Mouse (Mus musculus) kidney, postnatal 10 days (tissue): ENCODE measurements around the gene Sdccag8.

Source experiments
- DNase-seq: peaks from one replicate; pipeline ENCODE4 v3.0.0; 2021; ENCODE audit warnings: mixed read lengths

Sdccag8 gene

DNA sequence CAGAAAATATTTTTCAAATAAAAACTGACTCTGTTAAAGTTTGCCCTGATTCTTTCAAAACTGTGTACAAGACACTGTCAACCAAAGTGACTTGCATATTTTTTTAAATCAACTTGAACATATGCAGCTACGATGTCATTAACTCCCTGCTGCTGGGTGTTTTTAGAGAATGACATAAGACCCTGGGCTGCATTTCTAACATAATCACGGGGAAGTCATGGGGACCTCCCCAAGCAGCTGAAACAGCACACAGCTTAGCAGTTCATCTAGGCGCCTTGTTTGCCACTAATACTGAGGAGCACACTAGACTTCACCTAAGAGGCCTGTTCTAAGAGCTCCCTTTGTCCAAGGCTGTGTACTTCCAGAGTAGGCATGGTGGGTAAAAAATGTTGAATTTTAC lies 201.5 kb downstream of the Sdccag8 start:
- DNase-seq = no peak

DNA sequence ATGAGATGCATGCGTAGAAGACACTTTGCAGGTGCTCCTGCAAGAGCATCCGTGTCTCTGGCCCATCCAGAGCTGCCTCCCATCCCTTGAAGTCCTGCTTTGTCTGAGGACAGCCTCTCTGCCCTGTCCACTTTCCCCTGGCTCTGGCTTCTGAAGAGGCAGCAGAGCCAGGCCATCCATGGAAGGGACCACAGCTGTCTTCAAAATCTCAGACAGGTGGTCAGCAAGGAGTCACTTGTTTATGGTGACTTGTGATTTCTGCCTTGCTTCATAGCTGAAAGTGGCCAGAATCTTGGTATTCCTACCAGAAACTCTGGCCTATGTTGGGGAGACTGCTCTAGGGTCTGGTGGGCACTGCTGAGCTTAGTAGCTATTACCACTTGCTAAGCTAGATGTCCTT lies 202.3 kb downstream of the Sdccag8 start:
- DNase-seq = no peak

DNA sequence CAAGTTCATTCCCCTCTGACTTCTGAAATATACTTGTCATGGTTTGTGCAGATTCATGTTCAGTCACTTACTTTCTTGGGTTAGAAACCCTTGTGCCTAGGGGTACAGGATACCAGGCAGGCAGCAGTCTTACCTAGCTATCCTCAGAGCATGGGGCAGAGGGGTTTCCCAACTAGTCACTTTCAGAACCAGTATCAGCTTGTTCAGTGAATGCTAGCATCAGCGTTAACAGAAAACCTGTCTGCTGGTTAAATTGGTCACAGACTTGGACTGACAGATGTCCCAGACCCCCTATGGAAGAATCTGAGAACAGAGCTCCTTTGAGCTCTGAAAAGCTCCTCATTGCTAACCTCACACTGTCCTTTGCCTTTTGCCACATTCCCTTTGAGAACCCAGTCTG lies 204.3 kb downstream of the Sdccag8 start:
- DNase-seq = no peak

DNA sequence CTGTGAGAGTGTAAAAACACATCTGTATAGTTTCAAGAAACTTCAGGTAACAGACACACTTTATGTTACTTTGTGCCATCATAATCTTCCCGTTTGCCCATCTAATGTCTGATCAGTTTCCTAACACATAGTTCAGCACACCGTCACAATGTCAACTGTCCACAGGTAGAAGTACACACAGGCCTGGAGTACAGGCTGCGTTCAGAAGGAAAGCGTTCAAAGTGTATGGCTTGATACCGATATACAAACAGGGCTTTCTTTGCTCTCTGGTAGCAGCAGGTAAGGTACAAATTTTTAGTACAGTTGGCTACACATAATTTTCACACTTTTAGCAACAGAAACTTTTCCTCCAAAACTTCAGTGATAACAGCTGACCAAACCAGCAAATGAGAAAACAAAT lies 205.2 kb downstream of the Sdccag8 start:
- no peak for DNase-seq

DNA sequence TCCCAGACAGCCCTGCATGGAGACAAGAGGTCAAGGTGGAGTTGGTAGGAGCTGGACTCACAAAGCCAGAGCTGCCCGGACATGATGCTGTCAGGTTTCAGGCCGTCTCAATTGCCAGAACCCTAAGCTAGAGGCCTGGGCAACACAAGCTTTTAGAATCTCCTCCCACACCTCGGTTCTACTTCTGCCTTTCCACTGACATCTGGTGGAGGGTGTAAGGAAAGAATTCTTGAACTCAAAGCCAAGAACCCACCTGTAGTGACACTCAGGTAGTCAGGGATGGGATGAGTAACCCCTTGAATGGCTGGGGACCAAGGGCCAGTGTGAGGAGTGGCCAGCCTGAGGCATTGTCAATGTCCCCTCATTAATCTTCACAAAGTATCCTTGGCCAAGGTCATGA lies 208.3 kb downstream of the Sdccag8 start:
- no peak for DNase-seq

DNA sequence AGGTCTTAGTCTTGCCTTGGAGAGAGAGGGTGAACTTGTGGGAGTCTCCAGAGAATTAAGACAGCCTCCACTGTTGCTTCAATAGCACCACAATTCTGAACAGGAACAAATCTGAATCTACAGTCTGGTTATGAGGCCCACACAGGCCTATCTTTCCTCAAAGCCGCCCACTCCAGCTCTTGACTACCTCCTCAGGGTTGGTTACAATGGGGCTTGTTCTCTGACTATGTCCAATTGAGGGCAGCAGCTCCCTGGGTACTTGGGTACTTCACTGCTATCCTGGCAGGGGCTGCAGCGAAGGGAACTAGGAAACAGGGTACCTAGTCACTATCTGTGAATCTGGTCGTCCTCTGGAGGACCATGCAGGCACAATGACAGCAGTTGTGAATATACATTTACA lies 213.2 kb downstream of the Sdccag8 start:
- DNase-seq = no peak

DNA sequence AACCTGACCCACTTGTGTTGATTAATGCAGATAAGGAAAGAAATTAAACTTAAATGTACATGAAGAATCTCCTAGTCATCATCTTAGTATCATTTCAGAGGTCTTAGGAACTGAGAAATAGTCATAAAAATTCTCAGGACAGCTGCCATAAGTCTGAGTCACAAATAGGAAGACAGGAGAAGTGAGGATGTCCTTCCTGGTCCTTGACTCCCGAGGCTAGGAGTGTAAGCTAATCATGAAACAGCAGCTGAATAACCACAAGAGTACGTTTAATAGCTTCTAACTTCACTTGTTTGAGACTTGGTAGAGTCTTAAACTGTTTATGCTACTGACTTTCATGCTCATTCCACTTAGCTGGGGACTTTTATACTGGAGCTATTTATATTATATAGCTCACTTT lies 214.6 kb downstream of the Sdccag8 start:
- DNase-seq = no peak

DNA sequence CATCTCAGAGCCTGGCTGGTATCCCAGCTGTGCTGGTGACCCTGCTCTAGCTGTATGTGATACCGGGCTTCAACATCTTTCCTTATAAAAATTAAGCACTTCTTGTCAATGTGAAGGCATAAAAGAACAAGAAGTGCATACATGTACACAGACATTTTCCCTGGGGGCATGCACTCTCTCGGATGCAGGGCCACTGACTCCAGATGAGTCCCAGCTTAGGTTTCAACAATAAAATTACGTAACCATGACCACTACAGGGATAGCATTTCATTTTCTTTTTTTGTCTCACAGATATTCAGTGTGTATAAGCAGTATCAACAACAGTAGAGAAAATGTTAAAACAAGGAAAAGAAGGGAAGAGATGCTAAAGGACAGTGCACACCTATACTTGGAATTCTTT lies 216.2 kb downstream of the Sdccag8 start:
- no peak for DNase-seq

DNA sequence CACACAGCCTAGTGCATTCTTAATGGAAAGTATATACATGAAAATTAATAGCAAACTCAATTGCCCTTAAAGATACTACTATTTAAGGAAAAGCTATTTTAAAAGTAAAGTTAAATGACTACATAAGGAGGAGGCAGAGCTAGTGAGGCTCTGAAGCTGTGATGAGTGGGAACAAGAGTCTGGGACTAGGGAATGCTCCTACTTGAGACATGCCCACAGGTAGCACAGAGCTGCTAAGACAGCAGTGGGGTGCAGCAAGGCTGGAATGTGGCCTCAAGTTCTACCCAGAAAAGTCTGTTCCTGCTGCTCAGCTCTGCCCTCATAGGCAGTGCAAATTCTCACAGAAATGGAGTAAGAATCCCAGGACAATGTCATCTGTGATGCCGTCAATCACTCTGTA lies 216.7 kb downstream of the Sdccag8 start:
- no peak for DNase-seq

DNA sequence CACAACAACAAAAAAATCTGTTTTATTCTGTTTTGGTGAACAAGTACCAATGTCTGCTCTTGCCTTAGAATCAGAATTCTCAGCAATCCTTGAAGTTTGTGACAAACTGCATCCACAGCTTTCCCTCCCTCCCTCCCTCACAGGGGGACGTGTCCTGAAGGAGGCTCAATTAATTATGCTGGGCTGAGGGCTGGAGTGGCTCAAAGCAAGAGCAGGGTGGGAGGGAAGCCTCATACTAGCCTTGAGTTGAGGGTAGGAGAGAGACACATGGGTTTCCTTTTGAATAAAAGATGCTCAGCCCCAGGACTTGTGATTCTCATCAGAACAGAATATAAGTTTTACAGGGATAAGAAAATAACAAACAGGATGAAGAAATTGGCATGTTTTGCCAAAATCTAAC lies 217.8 kb downstream of the Sdccag8 start:
- no peak for DNase-seq

DNA sequence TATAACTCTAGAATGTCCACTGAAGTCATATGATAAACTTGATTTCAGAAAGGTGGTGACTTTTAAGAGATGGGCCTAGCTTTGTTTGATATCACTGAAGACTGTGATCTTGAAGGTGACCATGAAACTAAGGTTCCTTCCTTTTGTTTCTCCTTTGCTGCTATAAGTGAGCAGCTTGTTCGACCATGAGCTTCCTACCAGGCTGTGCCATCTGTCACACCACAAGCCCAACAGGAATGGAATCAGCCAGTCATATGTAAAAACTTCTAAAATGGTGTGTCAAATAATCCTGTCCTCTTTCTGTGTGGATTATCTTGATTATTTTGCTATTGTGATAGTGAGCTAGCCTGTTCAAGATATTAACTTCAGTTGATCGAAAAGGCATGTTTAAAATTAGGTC lies 221.0 kb downstream of the Sdccag8 start:
- DNase-seq = no peak

DNA sequence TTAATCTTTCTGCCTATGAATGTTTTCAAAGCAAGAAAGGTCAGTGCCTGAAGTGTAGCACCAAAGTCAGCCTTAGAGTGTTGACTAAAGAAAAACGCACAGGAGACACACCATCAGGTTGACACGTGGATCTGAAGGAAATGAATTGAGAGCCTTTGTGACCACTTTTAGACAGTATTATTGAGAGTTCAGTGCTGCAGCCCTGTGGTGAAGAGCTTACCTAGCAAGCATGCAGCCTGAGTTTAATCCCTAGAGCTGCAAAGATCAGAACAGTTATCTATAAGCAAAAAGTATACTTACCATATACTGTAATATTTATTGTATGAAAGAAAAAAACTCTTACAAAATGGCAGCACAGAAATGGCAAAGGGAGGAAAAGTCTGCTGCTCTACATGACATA lies 223.9 kb downstream of the Sdccag8 start:
- no peak for DNase-seq

DNA sequence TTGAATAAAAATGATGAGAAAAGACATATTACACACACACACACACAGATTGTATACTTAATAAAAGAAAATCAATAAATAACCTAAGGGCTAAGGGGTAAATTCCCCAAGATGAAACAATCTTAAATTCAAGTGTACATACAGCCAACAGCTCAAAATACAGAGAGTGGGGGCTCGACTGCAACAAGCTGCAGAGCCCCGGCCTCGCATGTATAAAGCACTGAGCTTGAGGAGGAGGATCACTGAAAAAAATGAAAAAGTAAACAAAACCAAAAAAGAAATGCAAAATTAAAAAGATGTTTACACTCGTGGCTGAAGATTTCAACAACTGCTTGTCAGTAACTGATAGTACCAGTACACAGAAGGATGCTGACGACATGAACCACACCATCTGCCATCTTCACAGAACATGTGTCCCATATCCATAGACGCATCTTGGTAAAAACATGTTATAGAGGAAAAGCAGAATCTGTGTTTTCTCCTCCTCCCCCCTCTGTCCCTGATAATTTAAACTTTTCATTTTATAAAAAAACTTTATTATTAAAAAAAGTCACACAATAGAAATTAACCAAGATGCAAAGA lies 224.7 kb downstream of the Sdccag8 start:
- no peak for DNase-seq

DNA sequence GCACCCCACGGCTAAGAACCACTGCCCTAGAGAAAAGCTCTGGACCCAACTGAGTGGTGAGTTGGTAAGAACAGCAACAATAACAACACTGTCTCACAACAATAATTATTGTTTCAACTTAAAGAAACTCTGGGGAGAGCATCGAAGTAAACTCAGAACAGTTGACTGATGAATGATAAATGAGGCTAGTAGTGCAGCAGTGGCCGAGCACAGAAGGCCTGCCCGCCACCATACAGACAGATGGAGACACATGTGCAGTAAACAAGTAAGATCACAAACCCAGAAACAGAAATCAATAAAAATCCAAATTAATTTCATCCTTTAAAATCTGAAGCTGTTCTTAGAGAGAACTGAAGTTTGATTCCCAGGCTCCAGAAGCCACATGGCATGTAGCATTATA lies 225.6 kb downstream of the Sdccag8 start:
- no peak for DNase-seq

DNA sequence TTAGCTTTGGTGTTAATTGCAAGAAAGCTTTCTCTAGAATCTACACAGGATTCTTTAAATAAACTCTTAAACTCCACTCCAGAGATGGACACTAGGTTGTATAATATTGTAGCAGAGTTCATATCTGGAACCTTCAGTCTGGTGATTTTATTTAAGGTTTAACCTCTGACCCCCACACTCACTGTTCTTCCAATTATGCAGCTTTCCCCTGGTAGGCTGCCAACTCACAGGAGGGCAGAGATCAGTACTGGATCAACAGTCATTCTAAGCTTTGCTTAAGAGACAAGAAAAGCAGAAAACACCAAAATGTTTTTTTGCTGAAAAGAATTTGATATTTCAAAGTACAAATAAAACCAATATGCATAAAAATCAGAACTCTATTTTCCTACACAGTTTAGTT lies 231.4 kb downstream of the Sdccag8 start:
- DNase-seq = peak; percentile 83

DNA sequence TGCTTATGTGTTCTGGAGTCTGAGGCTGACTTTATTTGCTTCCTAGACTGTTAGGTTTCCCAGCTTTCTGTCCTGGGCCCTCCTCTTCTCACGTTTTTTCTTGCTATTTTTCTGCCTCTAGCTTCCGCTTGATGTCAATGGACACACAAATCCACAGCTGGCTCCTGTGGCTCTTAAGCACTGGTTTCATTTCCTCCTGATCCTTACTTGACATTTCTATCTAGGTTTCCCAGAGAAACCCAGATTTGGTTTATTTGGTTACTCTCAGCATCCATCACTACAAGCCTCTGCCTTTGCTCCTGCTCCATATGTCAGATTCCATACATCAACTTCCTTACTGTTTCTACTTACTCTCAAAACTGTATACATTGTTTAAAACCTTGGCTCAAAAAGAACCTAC lies 232.5 kb downstream of the Sdccag8 start:
- DNase-seq = no peak

DNA sequence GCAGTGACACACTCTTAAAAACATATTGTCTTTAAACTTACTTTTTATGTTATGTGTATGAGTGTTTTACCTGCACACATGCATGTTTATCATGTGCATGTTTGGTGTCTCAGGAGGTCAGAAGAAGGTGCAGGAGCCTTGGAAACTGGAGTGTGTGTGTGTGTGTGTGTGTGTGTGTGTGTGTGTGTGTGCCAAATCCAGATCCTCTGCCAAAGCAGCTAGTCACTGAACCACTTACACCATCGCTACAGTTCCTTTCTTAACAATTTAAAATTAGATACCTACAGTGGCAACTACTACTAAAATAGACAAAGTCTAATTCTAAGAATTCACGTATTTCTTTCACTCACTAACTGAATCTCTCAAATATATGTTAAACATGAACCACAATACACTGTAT lies 234.3 kb downstream of the Sdccag8 start:
- DNase-seq = no peak

DNA sequence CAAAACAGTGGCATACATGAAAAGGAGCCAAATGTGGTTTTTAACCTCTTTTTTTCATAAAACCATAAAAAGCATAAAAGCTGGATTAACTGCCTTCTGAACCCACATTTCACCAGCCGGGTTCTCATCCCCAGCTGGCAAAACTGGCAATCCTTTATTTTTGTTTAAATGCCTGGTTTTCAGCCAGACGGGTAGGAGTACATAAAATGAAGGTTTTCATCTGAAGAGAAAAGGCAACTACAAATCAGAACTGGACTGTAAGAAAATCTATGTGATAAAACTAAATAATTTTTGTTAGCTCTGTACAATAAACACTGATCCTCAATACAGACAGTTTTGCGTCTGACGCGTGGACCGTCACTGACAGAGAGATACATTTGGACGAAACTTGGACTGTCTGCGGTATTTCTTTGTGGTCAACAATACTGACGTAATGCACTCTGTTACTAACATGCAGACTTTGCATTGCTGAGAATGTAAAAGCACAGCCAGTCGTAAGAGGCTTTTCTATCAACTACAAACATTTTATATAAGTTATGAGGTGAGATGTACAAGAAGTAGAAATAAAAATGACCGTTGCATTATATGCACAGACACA lies 237.0 kb downstream of the Sdccag8 start:
- no peak for DNase-seq

DNA sequence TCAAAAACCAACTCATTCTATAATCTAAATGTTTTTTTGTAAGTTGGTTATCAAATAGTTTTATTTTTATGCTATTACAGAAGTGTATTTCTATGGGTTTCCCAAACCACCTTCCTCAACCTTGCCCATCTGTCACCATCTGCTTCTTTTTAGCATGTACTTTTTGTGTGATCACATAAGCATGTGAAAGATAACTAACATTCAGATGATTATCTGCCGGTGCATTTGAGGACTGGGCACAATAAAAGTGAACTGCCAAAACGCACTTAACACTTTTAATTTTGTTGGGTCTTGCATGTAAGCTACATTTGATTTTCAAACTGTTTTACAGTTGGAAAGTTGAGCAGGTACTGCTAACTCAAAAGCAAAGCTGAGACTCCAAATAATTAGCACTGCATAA lies 240.4 kb downstream of the Sdccag8 start:
- no peak for DNase-seq

DNA sequence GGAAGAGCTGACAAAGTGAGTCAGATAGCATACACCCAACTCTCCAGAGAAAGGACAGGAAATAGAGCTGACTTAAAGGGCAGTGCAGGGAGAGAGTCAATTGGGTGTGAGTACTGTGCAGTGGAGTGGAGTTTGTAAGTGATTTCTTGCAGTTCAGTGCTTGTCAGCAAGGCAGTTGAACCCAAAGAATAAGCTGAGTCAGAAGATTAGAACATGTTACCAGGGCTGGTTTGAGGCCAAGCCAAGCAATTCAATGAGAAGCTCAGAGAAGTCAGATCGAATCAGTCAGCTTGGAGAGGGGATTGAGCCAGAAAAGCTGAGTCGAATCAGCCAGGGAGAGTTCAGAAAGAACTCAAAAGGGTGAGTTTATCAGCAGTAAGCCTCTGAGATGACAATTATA lies 247.3 kb downstream of the Sdccag8 start:
- no peak for DNase-seq

DNA sequence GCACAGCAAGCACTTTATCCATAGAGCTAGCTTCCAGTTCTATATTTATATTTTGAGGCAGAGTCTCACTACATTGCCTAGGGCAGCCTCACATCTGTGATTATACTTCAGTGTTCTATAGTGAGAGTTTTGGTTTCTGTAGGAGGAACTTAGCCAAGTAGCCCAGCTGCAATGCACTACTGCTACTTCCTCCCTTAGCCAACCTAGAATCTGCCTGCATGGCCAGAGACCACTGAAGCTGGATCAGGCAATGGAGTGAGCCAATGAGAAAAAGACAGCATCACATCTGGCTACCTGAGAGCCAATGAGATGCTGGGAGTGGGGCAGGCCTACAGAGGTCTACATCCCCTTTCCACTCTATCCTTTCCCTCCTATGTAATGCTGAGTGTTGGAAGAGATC lies 251.3 kb downstream of the Sdccag8 start:
- DNase-seq = no peak

DNA sequence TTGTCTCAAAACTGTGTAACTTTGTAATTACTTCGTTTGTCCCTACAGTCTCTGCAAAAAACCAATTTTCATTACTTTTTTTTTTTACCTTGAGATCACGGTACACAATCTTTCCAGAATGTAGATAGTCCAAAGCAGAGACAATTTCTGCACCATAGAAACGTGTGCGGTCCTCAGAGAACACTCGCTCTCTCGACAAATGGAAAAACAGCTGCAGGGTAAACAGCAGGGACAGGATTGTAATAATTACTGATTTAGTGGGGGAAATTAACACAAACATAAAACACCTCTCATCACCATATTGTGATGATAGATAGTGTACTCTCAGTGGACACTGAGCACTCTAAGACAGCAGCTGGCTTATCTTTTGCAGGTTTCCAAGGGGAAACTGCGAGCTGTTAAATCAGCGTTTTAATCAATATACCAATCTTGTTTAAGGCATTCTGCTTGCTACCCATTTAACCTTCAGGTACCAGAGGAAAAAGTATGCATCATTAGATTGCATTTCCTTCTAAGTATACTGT lies 252.7 kb downstream of the Sdccag8 start:
- no peak for DNase-seq

DNA sequence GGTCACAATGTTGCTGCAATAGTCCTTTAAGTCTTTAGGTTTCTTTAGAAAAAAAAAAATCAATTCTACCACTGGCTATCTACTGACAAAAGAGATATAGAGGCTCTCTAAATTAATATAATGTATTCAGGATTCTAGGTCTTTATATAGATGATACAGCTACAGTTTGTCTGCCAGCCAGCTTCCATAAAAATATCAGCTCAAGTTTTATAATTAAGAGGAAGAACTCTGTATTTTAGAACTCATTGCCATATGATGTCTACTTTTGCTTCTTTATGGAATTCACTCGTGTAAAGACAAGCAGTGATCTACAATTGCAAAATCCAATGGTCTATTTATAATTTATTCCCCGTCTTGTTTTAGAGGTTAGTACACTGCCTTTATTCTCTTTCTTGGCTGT lies 254.7 kb downstream of the Sdccag8 start:
- DNase-seq = no peak
